Mouse (Mus musculus): ENCODE results near the gene Pxk. TPM values are rescaled to one million over a fixed set of nuclear protein-coding genes. Genes with fewer than 3 reads are reported as not detected.

The Pxk gene
- polyA plus RNA-seq, 1 experiment from 2014 or later: 15.7 TPM

DNA sequence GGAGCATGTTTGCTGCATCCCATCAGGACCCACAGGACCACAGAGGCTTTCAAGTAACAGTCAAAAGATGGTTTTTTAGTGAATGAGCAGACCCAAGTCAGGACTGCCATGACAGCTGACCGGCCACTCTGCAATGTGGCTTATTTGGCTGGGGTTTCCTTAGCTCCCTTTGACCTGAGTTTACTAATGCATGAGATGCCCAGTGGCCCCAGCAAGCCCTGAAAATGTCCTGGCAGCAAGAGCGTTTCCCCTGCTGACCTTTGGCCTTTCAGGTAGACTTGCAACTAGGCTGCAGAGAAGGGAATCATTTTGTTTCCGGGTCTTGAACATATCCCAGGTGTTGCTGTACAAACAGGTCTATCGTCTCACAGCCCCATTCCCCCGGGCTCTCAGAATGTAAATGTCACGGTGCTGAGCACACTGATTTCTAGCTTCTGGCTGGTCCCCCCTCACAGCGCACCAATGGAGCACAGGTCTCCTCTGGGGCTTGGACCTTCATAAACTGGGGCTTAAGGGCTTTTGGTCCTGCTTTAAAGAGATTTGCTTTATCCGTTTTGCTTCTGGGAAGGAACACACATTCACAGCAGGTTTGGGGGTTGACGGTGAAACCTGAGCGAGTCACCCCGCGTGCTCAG lies 93.4 kb downstream of the Pxk start:
- no peaks in the 10 kb centered on the region for H3K9me3 ChIP-seq (ENCODE audit: low read length)
- no peak overlapping the region for H3K9ac ChIP-seq (replicated peaks)
- H3K4me3 ChIP-seq (ENCODE audit: low read depth, low read length): no peak overlapping the region
- no peak for ATAC-seq
- 71% methylated on average over 12 of the region's 12 CpGs for WGBS (ENCODE audit: insufficient replicate concordance)
- DNase-seq: no peak
- H3K36me3 ChIP-seq (replicated peaks; ENCODE audit: insufficient read depth, low read length): no peaks in the 10 kb centered on the region
- H3K4me1 ChIP-seq (ENCODE audit: insufficient read depth): no peaks in the 10 kb centered on the region
- no peaks in the 10 kb centered on the region for H3K27me3 ChIP-seq (ENCODE audit: insufficient read depth, low read length)
- TF ChIP-seq EP300 (IDR thresholded peaks at IDR 0.05; ENCODE audit: low read depth) (no peak), CTCF (IDR thresholded peaks at IDR 0.05; ENCODE audit: low read depth) (no peak)
- H3K4me2 ChIP-seq (ENCODE audit: low read depth, low read length): no peak overlapping the region
- no peak overlapping the region for H3K27ac ChIP-seq (ENCODE audit: low read depth)

DNA sequence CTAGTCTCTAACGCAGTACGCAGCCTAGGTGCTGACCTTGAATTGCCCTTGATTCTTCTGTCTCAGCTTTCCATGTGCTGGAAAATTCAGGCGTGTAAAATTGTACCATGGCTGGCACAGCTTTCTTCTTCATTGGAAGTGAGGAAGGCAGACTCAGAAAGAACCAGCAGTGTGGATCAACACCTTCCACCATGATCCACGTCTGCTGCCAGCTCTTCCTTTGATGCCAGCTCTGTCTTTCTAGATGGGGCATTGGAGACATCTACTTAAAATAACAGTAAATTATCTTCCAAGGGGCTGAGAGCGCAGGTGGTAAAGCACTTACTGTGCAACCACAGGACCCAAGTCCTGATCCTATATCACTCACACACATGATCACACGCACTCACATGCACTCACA lies 94.7 kb downstream of the Pxk start:
- no peak overlapping the region for H3K4me2 ChIP-seq (ENCODE audit: low read depth, low read length)
- H3K4me1 ChIP-seq (ENCODE audit: insufficient read depth): no peaks in the 10 kb centered on the region
- no peaks in the 10 kb centered on the region for H3K27me3 ChIP-seq (ENCODE audit: insufficient read depth, low read length)
- no peak overlapping the region for H3K4me3 ChIP-seq (ENCODE audit: low read depth, low read length)
- TF ChIP-seq EP300 (IDR thresholded peaks at IDR 0.05; ENCODE audit: low read depth) (no peak), CTCF (IDR thresholded peaks at IDR 0.05; ENCODE audit: low read depth) (no peak)
- no peaks in the 10 kb centered on the region for H3K36me3 ChIP-seq (replicated peaks; ENCODE audit: insufficient read depth, low read length)
- H3K9ac ChIP-seq (replicated peaks): no peak overlapping the region
- ATAC-seq: no peak
- DNase-seq: no peak
- H3K9me3 ChIP-seq (ENCODE audit: low read length): no peaks in the 10 kb centered on the region
- 80% methylated on average over 6 of the region's 6 CpGs for WGBS (ENCODE audit: insufficient replicate concordance)
- no peak overlapping the region for H3K27ac ChIP-seq (ENCODE audit: low read depth)

DNA sequence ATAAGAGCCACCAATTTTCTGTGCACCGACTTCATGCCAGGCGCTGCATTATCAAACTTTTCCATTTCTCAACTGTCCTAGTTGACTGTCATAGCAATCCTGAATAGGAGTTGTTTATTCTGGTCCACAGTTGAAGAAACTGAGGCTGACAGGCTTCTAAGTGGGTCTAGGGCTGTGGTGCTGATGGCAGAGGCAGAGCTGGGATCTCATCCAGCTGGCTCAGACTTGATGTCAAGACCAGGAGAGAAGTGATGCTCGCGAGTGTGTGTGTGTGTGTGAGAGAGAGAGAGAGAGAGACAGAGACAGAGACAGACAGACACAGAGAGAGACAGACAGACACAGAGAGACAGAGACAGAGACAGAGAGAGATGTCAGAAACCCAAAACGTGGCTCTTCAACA lies 102.8 kb downstream of the Pxk start:
- Histone ChIP-seq H3K4me3 (ENCODE audit: low read depth, low read length) (no peak overlapping the region), H3K27ac (ENCODE audit: low read depth) (no peak overlapping the region), H3K9ac (replicated peaks) (no peak overlapping the region), H3K27me3 (ENCODE audit: insufficient read depth, low read length) (no peaks in the 10 kb centered on the region), H3K4me1 (ENCODE audit: insufficient read depth) (no peaks in the 10 kb centered on the region), H3K36me3 (replicated peaks; ENCODE audit: insufficient read depth, low read length) (no peaks in the 10 kb centered on the region), H3K4me2 (ENCODE audit: low read depth, low read length) (no peak overlapping the region), H3K9me3 (ENCODE audit: low read length) (no peaks in the 10 kb centered on the region)
- TF ChIP-seq CTCF (IDR thresholded peaks at IDR 0.05; ENCODE audit: low read depth): no peak
- no peak for TF ChIP-seq EP300 (IDR thresholded peaks at IDR 0.05; ENCODE audit: low read depth)
- DNase-seq: no peak
- no peak for ATAC-seq
- 83% methylated on average over 5 of the region's 5 CpGs for whole genome bisulfite sequencing (ENCODE audit: insufficient replicate concordance)

DNA sequence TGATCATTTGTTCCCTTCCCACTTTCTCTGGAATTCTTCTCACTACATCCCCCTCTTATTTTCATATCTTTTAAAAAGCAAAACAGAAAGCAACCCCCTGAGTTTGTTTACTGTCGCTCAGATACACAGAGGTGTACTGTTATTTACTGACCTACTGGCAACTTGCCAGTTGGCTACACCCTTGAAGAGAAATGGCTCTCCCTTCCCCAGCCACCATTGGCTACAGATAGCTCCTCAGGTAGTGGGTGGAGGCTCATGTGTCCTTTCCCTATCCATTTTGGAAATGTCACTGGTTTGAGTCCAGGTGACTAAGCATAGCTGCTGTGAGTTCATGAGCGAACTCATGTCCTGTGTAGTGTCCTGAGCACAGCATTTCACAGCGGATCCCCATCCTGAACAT lies 103.7 kb downstream of the Pxk start:
- H3K36me3 ChIP-seq (replicated peaks; ENCODE audit: insufficient read depth, low read length): no peaks in the 10 kb centered on the region
- no peak for DNase-seq
- WGBS (ENCODE audit: insufficient replicate concordance): 65% methylated on average over 3 of the region's 3 CpGs

DNA sequence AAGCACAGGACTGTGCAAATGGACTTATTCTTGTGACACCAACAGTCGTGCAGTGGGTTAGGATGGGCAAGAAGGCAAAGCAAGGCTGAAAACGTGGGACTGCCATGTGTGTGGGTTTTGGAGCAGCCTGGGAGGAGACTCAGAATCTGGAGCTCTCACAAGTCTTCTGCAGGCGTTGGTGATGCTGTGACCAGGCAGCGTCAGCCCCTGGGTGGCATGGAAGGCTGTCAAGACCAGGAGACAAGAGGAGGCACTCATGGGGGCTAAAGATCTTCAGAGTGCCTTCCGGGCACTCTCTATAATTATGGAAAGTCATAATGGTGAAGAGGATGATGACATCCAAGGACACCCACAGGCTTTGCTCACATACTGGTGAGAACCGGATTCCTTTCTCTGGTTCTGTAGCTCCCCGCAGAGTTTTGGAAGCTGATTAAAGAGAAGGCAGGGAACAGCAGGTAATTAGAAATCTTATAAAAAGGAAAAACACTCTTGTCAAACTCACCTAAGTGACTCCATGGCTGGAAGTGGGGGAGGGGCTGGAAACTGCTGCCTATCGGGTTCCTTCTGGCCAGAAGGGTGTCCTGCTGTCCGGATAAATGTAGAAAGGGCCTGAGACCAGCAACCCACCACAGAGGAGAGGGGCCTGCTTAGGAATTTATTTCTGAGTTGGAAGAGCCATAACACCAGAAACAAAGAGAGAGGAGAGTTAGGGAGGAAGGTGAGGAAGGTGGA lies 108.3 kb downstream of the Pxk start:
- Histone ChIP-seq H3K4me3 (ENCODE audit: low read depth, low read length) (no peak overlapping the region), H3K36me3 (replicated peaks; ENCODE audit: insufficient read depth, low read length) (no peaks in the 10 kb centered on the region), H3K27ac (ENCODE audit: low read depth) (no peak overlapping the region), H3K9ac (replicated peaks) (no peak overlapping the region), H3K4me1 (ENCODE audit: insufficient read depth) (no peaks in the 10 kb centered on the region), H3K27me3 (ENCODE audit: insufficient read depth, low read length) (no peaks in the 10 kb centered on the region), H3K4me2 (ENCODE audit: low read depth, low read length) (no peak overlapping the region), H3K9me3 (ENCODE audit: low read length) (no peaks in the 10 kb centered on the region)
- ATAC-seq: no peak
- TF ChIP-seq EP300 (IDR thresholded peaks at IDR 0.05; ENCODE audit: low read depth): no peak
- TF ChIP-seq CTCF (IDR thresholded peaks at IDR 0.05; ENCODE audit: low read depth): no peak
- DNase-seq: no peak
- WGBS (ENCODE audit: insufficient replicate concordance): 61% methylated on average over 9 of the region's 9 CpGs

More for the DNA sequence above, 103.7 kb downstream of the Pxk start:
- Histone ChIP-seq H3K27ac (ENCODE audit: low read depth) (no peak overlapping the region), H3K4me2 (ENCODE audit: low read depth, low read length) (no peak overlapping the region), H3K27me3 (ENCODE audit: insufficient read depth, low read length) (no peaks in the 10 kb centered on the region), H3K4me1 (ENCODE audit: insufficient read depth) (no peaks in the 10 kb centered on the region), H3K9me3 (ENCODE audit: low read length) (no peaks in the 10 kb centered on the region), H3K4me3 (ENCODE audit: low read depth, low read length) (no peak overlapping the region), H3K9ac (replicated peaks) (no peak overlapping the region)
- ATAC-seq: peak; percentile 61; the same call in 1 of the 2 replicates
- TF ChIP-seq CTCF (IDR thresholded peaks at IDR 0.05; ENCODE audit: low read depth) (no peak), EP300 (IDR thresholded peaks at IDR 0.05; ENCODE audit: low read depth) (no peak)

DNA sequence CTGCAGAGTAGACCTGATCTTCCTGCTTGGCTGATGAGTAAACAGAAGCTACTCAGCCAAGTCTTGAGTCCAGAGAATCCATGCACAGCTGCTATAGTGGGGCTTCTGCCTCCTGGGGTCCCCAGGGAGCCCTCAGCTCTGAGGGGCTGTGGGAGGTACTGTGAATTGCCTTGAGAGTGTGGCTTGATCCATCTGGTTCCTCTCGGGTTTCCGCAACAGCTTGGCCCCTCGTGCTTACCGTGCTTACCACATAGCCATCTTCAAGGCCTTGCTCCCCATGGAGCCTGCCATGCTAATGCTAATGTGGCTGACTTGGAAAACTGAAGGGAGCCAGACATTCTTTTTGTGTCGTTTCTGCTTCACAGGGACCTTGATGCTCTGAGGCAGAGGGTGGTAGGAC lies 109.1 kb downstream of the Pxk start:
- H3K4me1 ChIP-seq (ENCODE audit: insufficient read depth): no peaks in the 10 kb centered on the region
- no peak overlapping the region for H3K4me2 ChIP-seq (ENCODE audit: low read depth, low read length)
- peak; percentile 13 for DNase-seq
- no peak overlapping the region for H3K27ac ChIP-seq (ENCODE audit: low read depth)
- no peak overlapping the region for H3K9ac ChIP-seq (replicated peaks)
- WGBS (ENCODE audit: insufficient replicate concordance): 53% methylated on average over 5 of the region's 5 CpGs
- H3K27me3 ChIP-seq (ENCODE audit: insufficient read depth, low read length): no peaks in the 10 kb centered on the region
- no peaks in the 10 kb centered on the region for H3K36me3 ChIP-seq (replicated peaks; ENCODE audit: insufficient read depth, low read length)
- H3K4me3 ChIP-seq (ENCODE audit: low read depth, low read length): no peak overlapping the region
- H3K9me3 ChIP-seq (ENCODE audit: low read length): no peaks in the 10 kb centered on the region
- no peak for TF ChIP-seq EP300 (IDR thresholded peaks at IDR 0.05; ENCODE audit: low read depth)
- TF ChIP-seq CTCF (IDR thresholded peaks at IDR 0.05; ENCODE audit: low read depth): no peak
- ATAC-seq: peak; percentile 13; the same call in 1 of the 2 replicates

Measured in liver, postnatal 0 days (tissue).